Mouse (Mus musculus): ENCODE measurements around the gene Caps2. TPM values are rescaled to one million over a fixed set of nuclear protein-coding genes. Genes with fewer than 3 reads are reported as not detected.
"Not testable (repeated sequence)": the region's sequence is repeated elsewhere in the genome, so short reads cannot be mapped to it uniquely, and the experiment has no call there.

Caps2 gene
- total RNA-seq (2021), result not detected
- long read RNA-seq, experiment 1, result 0 reads
- long read RNA-seq, experiment 2, result 0 reads

GRCm38 (mm10) chr10:112163168-112163766 lies at the start of gene Caps2:
Gene Caps2 (plus strand): TSS chr10:112163621.
- DNase-seq, result peak; percentile 4

GRCm38 (mm10) chr10:112125090-112125489 lies 38.3 kb upstream of the Caps2 start:
- not testable (repeated sequence) for DNase-seq

GRCm38 (mm10) chr10:112127682-112128230 lies 35.7 kb upstream of the Caps2 start:
- not testable (repeated sequence) for DNase-seq

- no peak for DNase-seq
These were observed 31.2 kb upstream of the Caps2 start for GRCm38 (mm10) chr10:112132194-112132593.

- peak; percentile 10 to 25 for DNase-seq
These were observed 25.2 kb upstream of the Caps2 start for GRCm38 (mm10) chr10:112138050-112138870.

GRCm38 (mm10) chr10:112138871-112139430 lies 24.5 kb upstream of the Caps2 start:
- DNase-seq, result no peak

- DNase-seq, result no peak
These were observed 23.6 kb upstream of the Caps2 start for GRCm38 (mm10) chr10:112139834-112140233.

- peak; percentile 82 to 84 for DNase-seq
These were observed 3.4 kb upstream of the Caps2 start, which contains the start of gene Glipr1l3 for GRCm38 (mm10) chr10:112159882-112160560. Gene Glipr1l3 (minus strand): TSS chr10:112160327.

- not testable (repeated sequence) for DNase-seq
These were observed 13.6 kb downstream of the Caps2 start for GRCm38 (mm10) chr10:112177027-112177426.

GRCm38 (mm10) chr10:112193919-112194318 lies 30.5 kb downstream of the Caps2 start:
- not testable (repeated sequence) for DNase-seq

GRCm38 (mm10) chr10:112203463-112203862 lies 40.0 kb downstream of the Caps2 start:
- peak; percentile 8 to 27 for DNase-seq

- no peak for DNase-seq
These were observed 63.7 kb downstream of the Caps2 start for GRCm38 (mm10) chr10:112227073-112227472.

- not testable (repeated sequence) for DNase-seq
These were observed 65.8 kb downstream of the Caps2 start for GRCm38 (mm10) chr10:112229091-112229843.

- DNase-seq, result not testable (repeated sequence)
These were observed 69.3 kb downstream of the Caps2 start for GRCm38 (mm10) chr10:112232733-112233132.

- DNase-seq, result not testable (repeated sequence)
These were observed 72.0 kb downstream of the Caps2 start for GRCm38 (mm10) chr10:112235396-112235940.

GRCm38 (mm10) chr10:112248273-112248672 lies 84.9 kb downstream of the Caps2 start:
- DNase-seq, result no peak

GRCm38 (mm10) chr10:112263467-112263866 lies 100.0 kb downstream of the Caps2 start:
- no peak for DNase-seq

Data from adrenal gland, postnatal 36 days (tissue).